Mouse (Mus musculus) ES-Bruce4 (cell line): ENCODE data around the gene Tmem210. TPM values are rescaled to one million over a fixed set of nuclear protein-coding genes. Genes with fewer than 3 reads are reported as not detected.
A peak's percentile ranks its signal among the peaks of the same experiment; 100 is the strongest.

Experiments used
- H3K27ac ChIP-seq: 2 replicates; pipeline ENCODE4 v1.5.1; 2012; ENCODE audit warnings: low read length, inconsistent platforms; ENCODE audit not compliant: insufficient read depth
- H3K27me3 ChIP-seq: 2 replicates; pipeline ENCODE4 v1.6.1; 2012; ENCODE audit warnings: mild to moderate bottlenecking, low read length, inconsistent platforms; ENCODE audit not compliant: control insufficient read depth, poor library complexity, insufficient read depth, severe bottlenecking
- H3K36me3 ChIP-seq: 2 replicates; pipeline ENCODE4 v1.6.1; 2012; ENCODE audit warnings: inconsistent platforms, mild to moderate bottlenecking, low read length, moderate library complexity; ENCODE audit not compliant: control insufficient read depth, poor library complexity, insufficient read depth, severe bottlenecking
- H3K4me1 ChIP-seq: one replicate; pipeline ENCODE4 v1.8.1; 2011; ENCODE audit warnings: low read length; ENCODE audit not compliant: control insufficient read depth, insufficient read depth
- H3K4me3 ChIP-seq: 2 replicates; pipeline ENCODE4 v1.5.1; 2011; ENCODE audit warnings: low read depth, mild to moderate bottlenecking, low read length
- H3K9ac ChIP-seq: 2 replicates; pipeline ENCODE4 v1.6.1; 2012; ENCODE audit warnings: low read depth, mild to moderate bottlenecking, inconsistent platforms; ENCODE audit not compliant: poor library complexity, severe bottlenecking
- H3K9me3 ChIP-seq: replicated peaks from 2 replicates; pipeline ENCODE4 v1.6.1; 2012; ENCODE audit warnings: mild to moderate bottlenecking, low read length, inconsistent platforms; ENCODE audit not compliant: control insufficient read depth, poor library complexity, insufficient read depth, severe bottlenecking
- CTCF ChIP-seq: IDR thresholded peaks from one replicate; pipeline ENCODE4 v1.8.1; 2011; ENCODE audit warnings: low read depth, low read length
- EP300 ChIP-seq: IDR thresholded peaks from 2 replicates; pipeline ENCODE4 v1.6.1; 2011; ENCODE audit warnings: low read depth, low read length; ENCODE audit not compliant: insufficient read depth
- POLR2A ChIP-seq: IDR thresholded peaks from one replicate; pipeline ENCODE4 v1.8.1; 2011; ENCODE audit warnings: low read length; ENCODE audit not compliant: insufficient read depth
- polyA plus RNA-seq: library from polyadenylated mRNA; stranded (reverse); fragments of >200 nt; gene quantifications from 2 replicates; pipeline ENCODE4 v1.2.4, GENCODE M21; 2011; ENCODE audit warnings: low read depth; ENCODE audit not compliant: missing spikeins, insufficient read depth, insufficient read length

Tmem210 gene
- polyA plus RNA-seq, 1 experiment: not detected

- TF ChIP-seq POLR2A (no peak), CTCF (no peak), EP300 (no peak)
- Histone ChIP-seq H3K36me3 (no peaks in the 10 kb centered on the region), H3K27ac (no peak overlapping the region), H3K4me3 (peak overlapping the region; percentile 51), H3K9ac (no peak overlapping the region), H3K4me1 (peaks cover 4% of the 10 kb centered on the region), H3K27me3 (peaks cover 11% of the 10 kb centered on the region; the same call in 1 of the 2 replicates), H3K9me3 (no peaks in the 10 kb centered on the region)
Observed at GRCm38 (mm10) chr2:25290816-25291130, 2.8 kb downstream of the Tmem210 start.

DNA sequence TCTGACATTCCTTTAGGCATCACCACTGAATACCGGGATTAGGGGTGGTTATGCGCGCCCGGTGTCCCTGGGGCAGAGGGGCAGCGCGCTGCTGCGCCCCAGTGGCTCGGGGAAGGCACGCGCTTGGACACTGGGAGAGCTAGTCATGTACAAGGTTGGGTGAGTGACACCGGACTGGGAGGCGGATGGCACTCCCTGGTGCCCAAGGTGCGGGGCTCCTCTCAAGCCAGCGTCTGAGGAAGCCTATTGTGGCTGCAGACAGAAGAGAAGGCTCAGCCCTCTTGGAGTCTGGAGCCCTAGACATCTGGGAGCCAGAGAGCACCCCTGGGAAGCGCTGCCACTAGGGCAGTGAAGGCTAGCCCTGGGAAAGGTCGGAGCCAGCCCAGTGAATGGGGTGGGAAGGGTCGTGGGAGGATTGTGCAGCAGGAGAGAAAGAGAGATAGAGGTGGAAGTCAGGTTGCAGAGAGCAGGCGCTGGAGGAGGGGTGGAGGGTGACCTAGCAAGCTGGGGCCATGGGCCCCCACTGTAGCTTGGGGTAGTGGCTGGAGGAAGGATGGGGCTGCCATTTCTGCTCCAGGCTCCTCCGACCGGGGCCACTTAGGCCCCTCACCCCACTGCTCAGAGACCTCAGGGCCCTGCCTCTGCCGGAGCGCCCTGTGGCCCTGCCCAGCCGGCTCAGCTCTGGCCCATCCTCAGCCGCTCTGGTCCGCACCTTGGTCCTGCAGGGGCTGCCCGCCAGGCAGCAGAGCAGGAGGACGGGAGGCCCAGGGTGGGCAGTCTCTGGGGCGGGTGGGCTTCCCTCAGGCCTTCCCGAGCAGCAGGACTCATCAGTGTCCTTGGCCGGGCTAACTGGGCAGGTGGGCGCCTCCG is 3.5 kb downstream of the Tmem210 start:
- Histone ChIP-seq H3K36me3 (no peaks in the 10 kb centered on the region), H3K4me1 (no peaks in the 10 kb centered on the region), H3K9ac (peak overlapping the region; percentile 9; the same call in 1 of the 2 replicates), H3K27ac (no peak overlapping the region), H3K9me3 (no peaks in the 10 kb centered on the region), H3K27me3 (peaks cover 11% of the 10 kb centered on the region; the same call in 1 of the 2 replicates), H3K4me3 (peak overlapping the region; percentile 51; the same call in 1 of the 2 replicates)
- TF ChIP-seq CTCF: no peak
- no peak for TF ChIP-seq POLR2A
- TF ChIP-seq EP300: no peak

GRCm38 (mm10) chr2:25292054-25292544 is 4.2 kb downstream of the Tmem210 start:
- Histone ChIP-seq H3K4me3 (peak overlapping the region; percentile 22; the same call in 1 of the 2 replicates), H3K36me3 (no peaks in the 10 kb centered on the region), H3K9me3 (no peaks in the 10 kb centered on the region), H3K27me3 (peaks cover 11% of the 10 kb centered on the region; the same call in 1 of the 2 replicates), H3K4me1 (no peaks in the 10 kb centered on the region), H3K9ac (0 out of 2 replicates have a peak overlapping the region, but pooled peaks have one; percentile 9), H3K27ac (no peak overlapping the region)
- no peak for TF ChIP-seq EP300
- no peak for TF ChIP-seq CTCF

DNA sequence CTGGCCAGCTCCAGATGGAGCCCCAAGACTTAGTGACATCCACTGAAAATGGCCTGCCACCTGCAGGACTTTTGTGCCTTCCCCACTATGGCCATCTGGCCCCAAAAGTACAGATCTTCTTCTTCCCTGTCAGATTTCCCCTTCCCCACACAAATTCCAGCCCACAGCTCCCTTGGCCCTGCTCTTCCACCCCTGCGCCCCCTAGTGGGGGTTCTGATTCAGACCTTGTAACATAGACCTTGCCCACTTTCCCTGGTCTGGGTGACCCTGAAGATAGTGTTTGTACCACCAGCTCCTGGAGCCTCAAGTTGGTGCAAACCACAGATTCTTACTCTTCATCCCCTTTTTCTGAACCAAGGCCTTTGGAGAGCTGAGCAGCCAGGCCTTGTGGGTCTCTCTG is 4.9 kb downstream of the Tmem210 start:
- Histone ChIP-seq H3K9me3 (no peaks in the 10 kb centered on the region), H3K27me3 (peaks cover 11% of the 10 kb centered on the region; the same call in 1 of the 2 replicates), H3K4me3 (no peak overlapping the region), H3K9ac (no peak overlapping the region), H3K36me3 (no peaks in the 10 kb centered on the region), H3K4me1 (no peaks in the 10 kb centered on the region), H3K27ac (no peak overlapping the region)
- TF ChIP-seq POLR2A (no peak), CTCF (peak; percentile 82)

GRCm38 (mm10) chr2:25293706-25294105 is 5.8 kb downstream of the Tmem210 start:
- TF ChIP-seq POLR2A (no peak), EP300 (no peak), CTCF (no peak)
- Histone ChIP-seq H3K27ac (no peak overlapping the region), H3K36me3 (no peaks in the 10 kb centered on the region), H3K9ac (no peak overlapping the region), H3K4me3 (no peak overlapping the region), H3K4me1 (no peaks in the 10 kb centered on the region), H3K27me3 (peaks cover 11% of the 10 kb centered on the region; the same call in 1 of the 2 replicates), H3K9me3 (no peaks in the 10 kb centered on the region)

GRCm38 (mm10) chr2:25297093-25297492 is 9.1 kb downstream of the Tmem210 start:
- no peaks in the 10 kb centered on the region for H3K4me1 ChIP-seq
- no peak overlapping the region for H3K4me3 ChIP-seq
- no peaks in the 10 kb centered on the region for H3K9me3 ChIP-seq
- no peak overlapping the region for H3K9ac ChIP-seq
- TF ChIP-seq CTCF: no peak
- TF ChIP-seq EP300: no peak
- no peak for TF ChIP-seq POLR2A
- no peaks in the 10 kb centered on the region for H3K36me3 ChIP-seq
- H3K27me3 ChIP-seq: 0 out of 2 replicates have a peak, but pooled peaks cover 4% of the 10 kb centered on the region
- no peak overlapping the region for H3K27ac ChIP-seq
